Mouse (Mus musculus) embryonic facial prominence, embryonic 11.5 days (tissue): ENCODE measurements around the gene Psmd14. TPM values are rescaled to one million over a fixed set of nuclear protein-coding genes. Genes with fewer than 3 reads are reported as not detected.
A peak's percentile ranks its signal among the peaks of the same experiment; 100 is the strongest.

Experiments
- ATAC-seq: fragments of 200-750 bp; cut with Nextera tagmentation; replicated peaks from 2 replicates; pipeline ENCODE4 v1.8.0; 2017; ENCODE audit warnings: low read depth; ENCODE audit not compliant: insufficient number of reproducible peaks, low FRiP score, low TSS enrichment
- DNase-seq: peaks from one replicate; pipeline ENCODE4 v3.0.0-alpha.2; 2015; ENCODE audit warnings: low spot score
- H3K27ac ChIP-seq: fragments of 300-500 bp; sonication (generic); replicated peaks from 2 replicates; pipeline ENCODE4 v1.5.1; 2014; ENCODE audit warnings: mild to moderate bottlenecking, low read depth, low read length, control low read depth
- H3K27me3 ChIP-seq: fragments of 300-500 bp; sonication (generic); 2 replicates; pipeline ENCODE4 v1.6.1; 2014; ENCODE audit warnings: mild to moderate bottlenecking, low read length, moderate library complexity, mixed read lengths; ENCODE audit not compliant: control insufficient read depth, insufficient read depth
- H3K36me3 ChIP-seq: fragments of 300-500 bp; sonication (generic); replicated peaks from 2 replicates; pipeline ENCODE4 v1.6.1; 2014; ENCODE audit warnings: low read depth, mild to moderate bottlenecking, low read length, moderate library complexity, mixed read lengths; ENCODE audit not compliant: control insufficient read depth, insufficient read depth
- H3K4me1 ChIP-seq: fragments of 300-500 bp; sonication (generic); 2 replicates; pipeline ENCODE4 v1.6.1; 2014; ENCODE audit warnings: low read length, mixed read lengths; ENCODE audit not compliant: control insufficient read depth, insufficient read depth
- H3K4me2 ChIP-seq: fragments of 300-500 bp; sonication (generic); 2 replicates; pipeline ENCODE4 v1.6.1; 2014; ENCODE audit warnings: low read depth, mild to moderate bottlenecking, control low read depth, low read length, moderate library complexity
- H3K4me3 ChIP-seq: fragments of 300-500 bp; sonication (generic); 2 replicates; pipeline ENCODE4 v1.5.1; 2014; ENCODE audit warnings: low read depth, low read length, control low read depth
- H3K9ac ChIP-seq: fragments of 300-500 bp; sonication (generic); replicated peaks from 2 replicates; pipeline ENCODE4 v1.6.1; 2014; ENCODE audit warnings: mild to moderate bottlenecking, control low read depth, low read length
- H3K9me3 ChIP-seq: fragments of 300-500 bp; sonication (generic); replicated peaks from 2 replicates; pipeline ENCODE4 v1.6.1; 2016; ENCODE audit warnings: mild to moderate bottlenecking, low read length, inconsistent platforms, mixed read lengths; ENCODE audit not compliant: control insufficient read depth
- WGBS: fragments of 180-500 bp; shearing (Covaris S2); extraction: QIAGEN DNeasy Blood & Tissue Kit; methylation state at CpG from one replicate; pipeline ENCODE4 v1.1.7; 2014; 5-methylcytosine and 5-hydroxymethylcytosine counted together
- polyA plus RNA-seq: library from polyadenylated mRNA; unstranded; fragments of >200 nt; fragmentation: Nextera tagmentation; extraction: Ambion mirVana; gene quantifications from 2 replicates; pipeline ENCODE4 v1.2.1, GENCODE M21; 2014

Gene Psmd14
- 257 and 262 TPM in 2 replicates for polyA plus RNA-seq

- H3K27ac ChIP-seq, result peak within 1 kb of the TSS; percentile 73; the same call in 1 of the 2 replicates
- peak; percentile 96 for ATAC-seq
- H3K4me2 ChIP-seq, result peak within 1 kb of the TSS; percentile 77
- H3K9me3 ChIP-seq, result no peaks in the 10 kb centered on the region; the same call in 1 of the 2 replicates
- H3K9ac ChIP-seq, result peak within 1 kb of the TSS; percentile 83
- 7% methylated on average over 43 of the region's 52 CpGs for WGBS
- DNase-seq, result peak; percentile 91
- H3K4me3 ChIP-seq, result peak within 1 kb of the TSS; percentile 81
- no peaks in the 10 kb centered on the region for H3K4me1 ChIP-seq
- H3K27me3 ChIP-seq, result no peaks in the 10 kb centered on the region
- H3K36me3 ChIP-seq, result no peaks in the 10 kb centered on the region
Observed at GRCm38 (mm10) chr2:61711108-61712040, at the start of gene Psmd14. Psmd14 (plus strand) TSS chr2:61711694.

GRCm38 (mm10) chr2:61662833-61663232 lies 48.7 kb upstream of the Psmd14 start:
- 75% methylated on average over 10 of the region's 10 CpGs for WGBS
- no peak for ATAC-seq

GRCm38 (mm10) chr2:61663573-61664241 lies 47.8 kb upstream of the Psmd14 start:
- ATAC-seq (no peak), DNase-seq (no peak)
- Histone ChIP-seq H3K4me2 (no peak overlapping the region), H3K4me1 (no peaks in the 10 kb centered on the region), H3K36me3 (no peaks in the 10 kb centered on the region), H3K4me3 (no peak overlapping the region), H3K27ac (no peak overlapping the region), H3K9me3 (no peaks in the 10 kb centered on the region), H3K9ac (no peak overlapping the region), H3K27me3 (no peaks in the 10 kb centered on the region)
- WGBS, result 80% methylated on average over 10 of the region's 10 CpGs

More at GRCm38 (mm10) chr2:61662833-61663232, 48.7 kb upstream of the Psmd14 start:
- no peak overlapping the region for H3K4me2 ChIP-seq
- H3K9me3 ChIP-seq, result no peaks in the 10 kb centered on the region
- no peaks in the 10 kb centered on the region for H3K4me1 ChIP-seq
- H3K36me3 ChIP-seq, result no peaks in the 10 kb centered on the region
- H3K9ac ChIP-seq, result no peak overlapping the region
- H3K27me3 ChIP-seq, result no peaks in the 10 kb centered on the region
- DNase-seq, result no peak
- H3K4me3 ChIP-seq, result no peak overlapping the region
- no peak overlapping the region for H3K27ac ChIP-seq

- no peaks in the 10 kb centered on the region for H3K36me3 ChIP-seq
- no peak overlapping the region for H3K4me2 ChIP-seq
- H3K4me1 ChIP-seq, result no peaks in the 10 kb centered on the region
- no peak overlapping the region for H3K9ac ChIP-seq
- H3K4me3 ChIP-seq, result no peak overlapping the region
- ATAC-seq, result no peak
- 88% methylated on average over 7 of the region's 7 CpGs for WGBS
- H3K27ac ChIP-seq, result no peak overlapping the region
- no peaks in the 10 kb centered on the region for H3K27me3 ChIP-seq
- H3K9me3 ChIP-seq, result no peaks in the 10 kb centered on the region
- DNase-seq, result no peak
Observed at GRCm38 (mm10) chr2:61667420-61667819, 44.1 kb upstream of the Psmd14 start.

GRCm38 (mm10) chr2:61668260-61668659 lies 43.2 kb upstream of the Psmd14 start:
- ATAC-seq (no peak), DNase-seq (peak; percentile 56)
- H3K4me3 ChIP-seq, result no peak overlapping the region
- H3K9ac ChIP-seq, result no peak overlapping the region
- no peaks in the 10 kb centered on the region for H3K9me3 ChIP-seq
- 27% methylated on average over 4 of the region's 4 CpGs for WGBS
- H3K27me3 ChIP-seq, result no peaks in the 10 kb centered on the region
- H3K4me1 ChIP-seq, result no peaks in the 10 kb centered on the region
- H3K4me2 ChIP-seq, result no peak overlapping the region
- H3K36me3 ChIP-seq, result no peaks in the 10 kb centered on the region
- H3K27ac ChIP-seq, result no peak overlapping the region

GRCm38 (mm10) chr2:61674555-61674954 lies 36.9 kb upstream of the Psmd14 start:
- DNase-seq, result no peak
- Histone ChIP-seq H3K4me2 (no peak overlapping the region), H3K4me3 (no peak overlapping the region), H3K27me3 (no peaks in the 10 kb centered on the region), H3K4me1 (no peaks in the 10 kb centered on the region), H3K9me3 (no peaks in the 10 kb centered on the region), H3K36me3 (no peaks in the 10 kb centered on the region), H3K27ac (no peak overlapping the region), H3K9ac (no peak overlapping the region)
- WGBS, result 82% methylated on average over 3 of the region's 3 CpGs
- ATAC-seq, result no peak

GRCm38 (mm10) chr2:61681572-61681971 lies 29.9 kb upstream of the Psmd14 start:
- Histone ChIP-seq H3K9ac (no peak overlapping the region), H3K36me3 (no peaks in the 10 kb centered on the region), H3K27me3 (no peaks in the 10 kb centered on the region), H3K9me3 (no peaks in the 10 kb centered on the region), H3K4me2 (no peak overlapping the region), H3K27ac (no peak overlapping the region), H3K4me1 (no peaks in the 10 kb centered on the region), H3K4me3 (no peak overlapping the region)
- ATAC-seq, result no peak
- WGBS, result 85% methylated on average over 1 of the region's 1 CpGs
- DNase-seq, result no peak

GRCm38 (mm10) chr2:61686533-61686932 lies 25.0 kb upstream of the Psmd14 start:
- Histone ChIP-seq H3K27me3 (no peaks in the 10 kb centered on the region), H3K27ac (no peak overlapping the region), H3K4me3 (no peak overlapping the region), H3K9ac (no peak overlapping the region), H3K4me2 (no peak overlapping the region), H3K9me3 (no peaks in the 10 kb centered on the region), H3K36me3 (no peaks in the 10 kb centered on the region), H3K4me1 (no peaks in the 10 kb centered on the region)
- no peak for DNase-seq
- WGBS, result 74% methylated on average over 1 of the region's 1 CpGs
- no peak for ATAC-seq
